Mouse (Mus musculus) hindbrain, embryonic 14.5 days (tissue): ENCODE data around the gene Smad9. TPM values are rescaled to one million over a fixed set of nuclear protein-coding genes. Genes with fewer than 3 reads are reported as not detected.
"Not testable (repeated sequence)": the region's sequence is repeated elsewhere in the genome, so short reads cannot be mapped to it uniquely, and the experiment has no call there.

ENCODE experiments used
- ATAC-seq: fragments of 200-750 bp; cut with Nextera tagmentation; 2 replicates; pipeline ENCODE4 v1.8.0; 2017; ENCODE audit warnings: moderate number of reproducible peaks, mild to moderate bottlenecking, moderate TSS enrichment, moderate library complexity; ENCODE audit not compliant: low FRiP score
- DNase-seq: peaks from one replicate; pipeline ENCODE4 v3.0.0-alpha.2; 2015; ENCODE audit warnings: low spot score
- H3K27ac ChIP-seq: fragments of 300-500 bp; sonication (generic); 2 replicates; pipeline ENCODE4 v1.5.1; 2014; ENCODE audit warnings: mild to moderate bottlenecking, moderate library complexity
- H3K27me3 ChIP-seq: fragments of 300-500 bp; sonication (generic); 2 replicates; pipeline ENCODE4 v1.6.1; 2014; ENCODE audit warnings: mild to moderate bottlenecking, low read length, mixed read lengths; ENCODE audit not compliant: control insufficient read depth, insufficient read depth
- H3K36me3 ChIP-seq: fragments of 300-500 bp; sonication (generic); replicated peaks from 2 replicates; pipeline ENCODE4 v1.6.1; 2014; ENCODE audit not compliant: control insufficient read depth, insufficient read depth
- H3K4me1 ChIP-seq: fragments of 300-500 bp; sonication (generic); replicated peaks from 2 replicates; pipeline ENCODE4 v1.6.1; 2014; ENCODE audit warnings: antibody characterized with exemption, low read length, mixed read lengths; ENCODE audit not compliant: control insufficient read depth, insufficient read depth
- H3K4me2 ChIP-seq: fragments of 300-500 bp; sonication (generic); replicated peaks from 2 replicates; pipeline ENCODE4 v1.6.1; 2014; ENCODE audit warnings: mild to moderate bottlenecking, moderate library complexity
- H3K4me3 ChIP-seq: fragments of 300-500 bp; sonication (generic); replicated peaks from 2 replicates; pipeline ENCODE4 v1.5.1; 2014; ENCODE audit warnings: mild to moderate bottlenecking, low read length
- H3K9ac ChIP-seq: fragments of 300-500 bp; sonication (generic); 2 replicates; pipeline ENCODE4 v1.6.1; 2014
- H3K9me3 ChIP-seq: fragments of 300-500 bp; sonication (generic); 2 replicates; pipeline ENCODE4 v1.6.1; 2016; ENCODE audit warnings: low read length; ENCODE audit not compliant: control insufficient read depth
- WGBS: fragments of 180-500 bp; shearing (Covaris S2); extraction: QIAGEN DNeasy Blood & Tissue Kit; methylation state at CpG from one replicate; pipeline ENCODE4 v1.1.7; 2014; 5-methylcytosine and 5-hydroxymethylcytosine counted together
- polyA plus RNA-seq: library from polyadenylated mRNA; unstranded; fragments of >200 nt; fragmentation: Nextera tagmentation; extraction: Ambion mirVana; gene quantifications from 2 replicates; pipeline ENCODE4 v1.2.1, GENCODE M21; 2014

Smad9 gene
- polyA plus RNA-seq, 1 experiment from 2014 or later: 1.0 TPM

DNA sequence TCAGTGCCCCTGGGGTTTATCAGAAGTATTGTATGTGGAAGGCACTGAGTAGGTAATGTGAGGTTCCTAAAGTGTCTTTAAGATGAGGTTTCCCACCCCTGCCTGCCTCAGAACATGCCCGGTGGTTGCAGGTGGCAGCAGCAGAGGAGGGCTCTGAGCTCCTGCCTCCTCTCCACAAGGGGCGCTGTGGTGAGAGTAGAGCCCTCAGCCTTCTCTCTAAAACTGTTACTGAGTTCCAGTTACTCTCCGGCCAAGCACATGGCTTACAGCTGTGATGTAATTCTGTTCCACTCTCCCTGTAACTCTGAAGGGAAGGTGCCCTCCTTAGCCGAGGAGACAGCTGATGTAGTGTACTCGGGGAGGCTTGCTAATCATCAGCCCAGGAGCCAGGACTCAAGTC lies 9.6 kb upstream of the Smad9 start:
- Histone ChIP-seq H3K9ac (no peak overlapping the region), H3K9me3 (no peaks in the 10 kb centered on the region), H3K4me3 (no peak overlapping the region), H3K27me3 (no peaks in the 10 kb centered on the region), H3K27ac (no peak overlapping the region), H3K4me1 (no peaks in the 10 kb centered on the region), H3K4me2 (no peak overlapping the region), H3K36me3 (peaks cover 98% of the 10 kb centered on the region)
- ATAC-seq: no peak
- DNase-seq: no peak
- 60% methylated on average over 5 of the region's 5 CpGs for WGBS

DNA sequence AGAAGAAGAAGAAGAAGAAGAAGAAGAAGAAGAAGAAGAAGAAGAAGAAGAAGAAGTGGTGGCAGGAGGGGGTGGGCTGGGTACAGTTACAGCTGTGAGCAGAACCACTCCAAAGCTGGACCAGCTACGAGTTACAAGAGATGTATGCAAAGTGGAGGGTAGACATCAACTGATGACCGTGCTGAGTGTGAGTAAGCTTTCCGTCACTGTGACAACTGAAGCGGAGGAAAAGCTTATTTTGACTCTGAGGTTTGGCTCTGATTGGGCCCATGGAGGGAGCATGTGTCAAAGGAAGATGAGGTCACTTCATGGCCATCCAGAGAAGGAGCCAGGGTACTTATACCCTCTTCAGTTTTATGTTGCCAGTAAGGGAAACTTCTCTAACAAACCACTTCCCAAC lies 2.0 kb upstream of the Smad9 start:
- H3K36me3 ChIP-seq: peaks cover 31% of the 10 kb centered on the region
- 64% methylated on average over 4 of the region's 4 CpGs for WGBS
- no peak overlapping the region for H3K27ac ChIP-seq
- no peak overlapping the region for H3K4me3 ChIP-seq
- DNase-seq (no peak), ATAC-seq (no peak)
- H3K9ac ChIP-seq: no peak overlapping the region
- H3K27me3 ChIP-seq: peaks cover 10% of the 10 kb centered on the region; the same call in 1 of the 2 replicates
- no peaks in the 10 kb centered on the region for H3K9me3 ChIP-seq
- no peak overlapping the region for H3K4me2 ChIP-seq
- peaks cover 13% of the 10 kb centered on the region for H3K4me1 ChIP-seq

DNA sequence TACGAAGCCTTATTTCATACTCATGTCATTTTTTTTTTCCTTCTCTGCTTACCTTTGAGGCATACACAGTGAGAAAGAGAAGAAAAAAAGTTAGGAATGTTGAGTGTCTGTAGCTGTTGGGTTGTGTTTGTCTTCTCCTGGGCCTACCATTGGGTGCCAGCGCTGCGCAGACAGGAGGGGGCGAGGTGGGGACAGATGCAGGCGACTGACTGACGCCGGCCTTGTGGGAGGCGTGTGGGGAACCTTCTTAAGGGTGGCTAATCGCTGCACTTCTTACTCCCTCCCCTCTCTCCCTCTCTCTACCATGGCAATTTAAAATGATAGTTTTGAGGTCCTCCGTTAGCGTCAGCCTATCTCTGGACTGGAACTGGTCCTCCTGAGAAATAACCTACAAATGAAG lies 676 bp downstream of the Smad9 start:
- Histone ChIP-seq H3K4me2 (peak overlapping the region; percentile 100), H3K4me1 (peaks cover 13% of the 10 kb centered on the region), H3K36me3 (peaks cover 5% of the 10 kb centered on the region), H3K4me3 (peak overlapping the region; percentile 70), H3K9me3 (no peaks in the 10 kb centered on the region), H3K9ac (peak overlapping the region; percentile 79; the same call in 1 of the 2 replicates), H3K27ac (no peak overlapping the region), H3K27me3 (peaks cover 10% of the 10 kb centered on the region; the same call in 1 of the 2 replicates)
- ATAC-seq (no peak), DNase-seq (no peak)
- WGBS: 2% methylated on average over 11 of the region's 11 CpGs

DNA sequence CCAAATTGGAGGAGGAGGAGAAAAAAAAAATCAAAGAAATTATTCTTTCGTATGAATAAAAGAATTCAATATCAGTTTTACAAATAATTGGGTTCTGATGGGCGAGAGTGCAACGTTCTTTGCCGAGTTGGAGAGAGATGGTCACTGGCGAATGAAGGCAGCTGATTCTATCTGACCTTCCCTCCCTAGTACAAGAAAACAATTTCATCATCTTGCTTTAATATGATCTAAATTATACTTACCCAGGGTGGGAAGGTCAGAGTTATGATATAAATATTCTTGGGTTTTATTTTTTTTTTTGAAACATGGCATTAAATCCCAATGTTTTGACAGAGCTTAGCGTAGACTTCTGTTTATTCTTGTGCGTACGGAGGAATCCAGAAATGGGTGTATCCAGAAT lies 2.1 kb downstream of the Smad9 start:
- no peak for ATAC-seq

DNA sequence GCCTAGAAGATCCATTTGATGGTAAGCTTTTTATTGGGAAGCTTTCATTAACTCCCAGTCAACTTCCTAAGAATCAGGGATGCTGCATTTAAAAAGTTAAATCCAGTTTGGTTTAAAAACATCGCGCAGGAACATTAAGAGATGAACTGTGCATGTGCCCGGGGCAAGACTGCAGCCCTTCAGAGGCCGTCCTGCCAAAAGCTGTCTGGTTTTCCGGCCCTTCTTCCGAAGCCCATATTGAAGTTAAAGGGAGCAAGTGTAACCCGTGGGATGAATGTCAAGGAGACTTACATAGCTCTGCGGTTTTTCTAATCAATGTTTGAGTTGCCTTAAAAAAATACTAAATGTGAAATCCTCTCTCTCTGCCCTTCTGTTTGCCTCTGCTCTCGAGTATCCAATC lies 3.8 kb downstream of the Smad9 start:
- Histone ChIP-seq H3K4me1 (peaks cover 13% of the 10 kb centered on the region), H3K4me3 (no peak overlapping the region), H3K27me3 (peaks cover 10% of the 10 kb centered on the region; the same call in 1 of the 2 replicates), H3K4me2 (no peak overlapping the region), H3K9me3 (no peaks in the 10 kb centered on the region), H3K36me3 (no peaks in the 10 kb centered on the region), H3K9ac (no peak overlapping the region), H3K27ac (no peak overlapping the region)
- DNase-seq: no peak
- WGBS: 78% methylated on average over 9 of the region's 9 CpGs
- no peak for ATAC-seq

More for the DNA sequence above, 2.1 kb downstream of the Smad9 start:
- Histone ChIP-seq H3K27me3 (peaks cover 10% of the 10 kb centered on the region; the same call in 1 of the 2 replicates), H3K4me3 (no peak overlapping the region), H3K4me1 (peaks cover 13% of the 10 kb centered on the region), H3K27ac (no peak overlapping the region), H3K4me2 (no peak overlapping the region), H3K36me3 (no peaks in the 10 kb centered on the region), H3K9ac (no peak overlapping the region), H3K9me3 (no peaks in the 10 kb centered on the region)
- WGBS: 90% methylated on average over 8 of the region's 8 CpGs
- DNase-seq: no peak

DNA sequence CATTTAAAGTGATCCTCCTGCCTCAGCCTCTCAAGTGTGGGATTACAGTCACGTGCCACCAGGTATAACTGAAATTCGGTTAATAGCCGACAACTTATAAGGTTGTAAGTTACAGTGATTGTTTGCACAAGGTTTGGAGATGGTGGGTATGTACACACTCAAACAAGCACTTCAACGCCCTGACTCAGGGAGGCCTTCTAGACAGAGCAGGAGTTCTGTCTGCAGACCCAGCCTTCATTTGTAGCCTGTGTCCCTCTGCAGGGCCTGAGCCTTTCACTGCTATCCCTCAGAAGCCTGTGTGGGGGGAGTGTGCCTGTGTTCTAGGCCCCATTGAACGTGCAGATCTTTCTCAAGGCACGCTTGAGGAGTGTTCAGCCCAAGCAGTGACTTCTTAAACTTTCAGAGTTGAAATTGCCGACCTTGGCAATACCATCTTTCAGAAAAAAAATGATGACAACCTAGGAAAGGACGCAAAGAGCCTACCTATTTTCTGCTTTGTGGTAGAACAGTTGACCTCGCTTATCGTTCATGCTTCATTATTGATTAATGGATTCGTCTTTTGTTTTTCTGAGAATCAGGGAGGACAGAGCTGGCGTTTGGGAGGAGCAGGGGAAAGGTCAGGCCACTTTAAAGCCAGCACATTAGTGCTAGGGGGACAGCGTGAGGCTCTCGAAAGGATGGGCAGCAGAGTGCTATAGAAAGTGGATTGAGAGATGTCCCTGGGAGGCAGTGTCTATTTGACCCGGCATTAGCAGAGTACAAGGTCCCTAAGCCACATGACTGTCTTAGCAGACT lies 5.1 kb downstream of the Smad9 start:
- no peak overlapping the region for H3K4me3 ChIP-seq
- WGBS: 41% methylated on average over 15 of the region's 15 CpGs
- H3K27me3 ChIP-seq: peaks cover 10% of the 10 kb centered on the region; the same call in 1 of the 2 replicates
- H3K36me3 ChIP-seq: no peaks in the 10 kb centered on the region
- no peak overlapping the region for H3K4me2 ChIP-seq
- H3K9me3 ChIP-seq: no peaks in the 10 kb centered on the region
- no peak for DNase-seq
- H3K4me1 ChIP-seq: peaks cover 13% of the 10 kb centered on the region; the same call in 1 of the 2 replicates
- no peak for ATAC-seq
- H3K9ac ChIP-seq: no peak overlapping the region
- no peak overlapping the region for H3K27ac ChIP-seq

DNA sequence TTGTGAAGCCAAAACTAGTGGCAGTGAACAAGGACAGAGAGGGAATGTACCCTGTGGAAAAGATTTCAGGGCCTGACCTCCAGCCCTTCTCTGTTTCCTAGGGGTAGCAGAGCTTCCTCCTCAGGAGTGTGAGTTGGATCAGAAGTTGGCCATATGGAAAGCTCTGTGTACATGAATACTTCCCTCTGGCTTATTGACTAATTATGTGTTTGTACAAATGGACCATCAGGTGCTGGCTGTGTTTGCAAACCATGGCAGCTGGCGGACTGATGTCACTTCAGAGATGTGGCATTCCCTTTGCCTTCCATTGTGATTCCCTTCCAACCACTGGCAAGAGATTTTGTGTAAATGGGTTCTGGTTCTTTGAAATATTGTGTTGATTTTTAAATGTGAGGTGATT lies 5.9 kb downstream of the Smad9 start:
- H3K9ac ChIP-seq: no peak overlapping the region
- H3K4me2 ChIP-seq: no peak overlapping the region
- H3K27ac ChIP-seq: no peak overlapping the region
- no peak for DNase-seq
- H3K36me3 ChIP-seq: no peaks in the 10 kb centered on the region
- 69% methylated on average over 1 of the region's 1 CpGs for WGBS
- peaks cover 6% of the 10 kb centered on the region; the same call in 1 of the 2 replicates for H3K4me1 ChIP-seq
- no peak overlapping the region for H3K4me3 ChIP-seq
- H3K9me3 ChIP-seq: no peaks in the 10 kb centered on the region
- peaks cover 10% of the 10 kb centered on the region; the same call in 1 of the 2 replicates for H3K27me3 ChIP-seq
- ATAC-seq: no peak

DNA sequence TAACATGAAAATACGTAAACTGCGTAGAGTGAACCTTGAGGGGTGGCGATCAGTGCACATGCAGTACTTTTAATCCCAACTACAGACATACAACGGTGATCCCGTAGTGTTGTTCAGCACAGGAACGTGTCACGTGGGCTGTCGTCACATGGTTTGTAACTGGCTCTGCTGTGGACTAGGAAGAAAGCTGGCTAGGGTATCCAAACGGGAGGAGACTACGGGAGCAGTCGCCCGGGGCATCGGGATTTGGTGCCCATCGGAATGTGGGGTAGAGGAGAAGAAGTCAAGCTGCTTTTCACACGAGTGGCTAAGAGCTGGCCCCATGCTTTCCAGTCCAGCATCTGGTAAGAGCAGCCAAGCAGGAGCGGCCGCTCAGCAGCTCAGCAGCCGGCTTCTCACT lies 9.0 kb downstream of the Smad9 start:
- Histone ChIP-seq H3K4me2 (peak overlapping the region; percentile 23), H3K4me1 (no peaks in the 10 kb centered on the region), H3K9me3 (no peaks in the 10 kb centered on the region), H3K36me3 (no peaks in the 10 kb centered on the region), H3K4me3 (peak overlapping the region; percentile 11; the same call in 1 of the 2 replicates), H3K27ac (no peak overlapping the region), H3K9ac (no peak overlapping the region), H3K27me3 (no peaks in the 10 kb centered on the region)
- WGBS: 55% methylated on average over 18 of the region's 18 CpGs
- ATAC-seq (peak; percentile 81; the same call in 1 of the 2 replicates), DNase-seq (peak; percentile 36)

DNA sequence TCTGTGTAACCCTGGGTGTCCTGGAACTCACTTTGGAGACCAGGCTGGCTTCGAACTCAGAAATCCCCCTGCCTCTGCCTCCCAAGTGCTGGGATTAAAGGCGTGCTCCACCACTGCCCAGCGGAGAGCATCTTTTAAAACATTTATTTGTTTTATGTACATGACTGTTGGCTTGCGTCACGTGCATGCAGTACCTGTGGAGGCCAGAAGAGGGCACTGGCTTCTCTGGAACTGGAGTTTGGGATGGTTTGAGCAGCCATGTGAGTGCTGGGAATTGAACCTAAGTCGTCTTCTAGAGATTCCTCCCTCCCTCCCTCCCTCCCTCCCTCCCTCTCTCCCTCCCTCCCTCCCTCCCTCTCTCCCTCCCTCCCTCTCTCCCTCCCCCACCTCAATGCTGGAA lies 10.1 kb downstream of the Smad9 start:
- H3K4me3 ChIP-seq, DNase-seq, H3K4me2 ChIP-seq, H3K27me3 ChIP-seq, H3K9ac ChIP-seq, H3K27ac ChIP-seq, H3K36me3 ChIP-seq, H3K9me3 ChIP-seq, H3K4me1 ChIP-seq, ATAC-seq: not testable (repeated sequence)
- WGBS: 92% methylated on average over 6 of the region's 6 CpGs
